Mouse (Mus musculus): ENCODE results near the gene Stab2.

GRCm38 (mm10) chr10:86949886-86950285 lies 57.9 kb downstream of the Stab2 start:
- TF ChIP-seq CTCF (conservative IDR thresholded peaks at IDR 0.05; ENCODE audit: low read length) = no peak
- TF ChIP-seq NANOG (IDR thresholded peaks at IDR 0.05; ENCODE audit: borderline replicate concordance, low read length) = no peak
